Mouse (Mus musculus) lung, embryonic 15.5 days (tissue): Measurements from ENCODE around the gene Zfp281. TPM values are rescaled to one million over a fixed set of nuclear protein-coding genes. Genes with fewer than 3 reads are reported as not detected.

Experiments used
- ATAC-seq: fragments of 200-750 bp; cut with Nextera tagmentation; 2 replicates; pipeline ENCODE4 v1.8.0; 2017; ENCODE audit warnings: moderate number of reproducible peaks, borderline replicate concordance; ENCODE audit not compliant: low FRiP score, low TSS enrichment; ENCODE audit errors: extremely low read depth
- H3K27ac ChIP-seq: fragments of 300-500 bp; sonication (generic); 2 replicates; pipeline ENCODE4 v1.5.1; 2015; ENCODE audit warnings: moderate library complexity, mild to moderate bottlenecking, inconsistent platforms
- H3K27me3 ChIP-seq: fragments of 300-500 bp; sonication (generic); 2 replicates; pipeline ENCODE4 v1.6.1; 2015; ENCODE audit warnings: inconsistent platforms
- H3K36me3 ChIP-seq: fragments of 300-500 bp; sonication (generic); 2 replicates; pipeline ENCODE4 v1.6.1; 2015; ENCODE audit warnings: inconsistent platforms
- H3K4me1 ChIP-seq: fragments of 300-500 bp; sonication (generic); 2 replicates; pipeline ENCODE4 v1.6.1; 2015; ENCODE audit warnings: inconsistent platforms
- H3K4me2 ChIP-seq: fragments of 300-500 bp; sonication (generic); 2 replicates; pipeline ENCODE4 v1.6.1; 2015; ENCODE audit warnings: inconsistent platforms, mild to moderate bottlenecking, moderate library complexity
- H3K4me3 ChIP-seq: fragments of 300-500 bp; sonication (generic); 2 replicates; pipeline ENCODE4 v1.5.1; 2015; ENCODE audit warnings: mild to moderate bottlenecking, inconsistent platforms
- H3K9ac ChIP-seq: fragments of 300-500 bp; sonication (generic); 2 replicates; pipeline ENCODE4 v1.6.1; 2015; ENCODE audit warnings: inconsistent platforms
- H3K9me3 ChIP-seq: fragments of 300-500 bp; sonication (generic); 2 replicates; pipeline ENCODE4 v1.6.1; 2016; ENCODE audit warnings: inconsistent platforms
- WGBS: fragments of 180-500 bp; shearing (Covaris S2); methylation state at CpG from one replicate; pipeline ENCODE4 v1.1.7; 2015; 5-methylcytosine and 5-hydroxymethylcytosine counted together
- polyA plus RNA-seq: library from polyadenylated mRNA; unstranded; fragments of >200 nt; fragmentation: Nextera tagmentation; extraction: Ambion mirVana; gene quantifications from 2 replicates; pipeline ENCODE4 v1.2.1, GENCODE M21; 2015

Zfp281 gene
- polyA plus RNA-seq, 1 experiment from 2014 or later, result 20.6 TPM

GRCm38 (mm10) chr1:136600067-136600466 lies 24.6 kb upstream of the Zfp281 start:
- Histone ChIP-seq H3K27me3 (no peaks in the 10 kb centered on the region), H3K36me3 (no peaks in the 10 kb centered on the region), H3K9ac (no peak overlapping the region), H3K4me3 (no peak overlapping the region), H3K9me3 (no peaks in the 10 kb centered on the region), H3K4me1 (peaks cover 4% of the 10 kb centered on the region; the same call in 1 of the 2 replicates), H3K4me2 (no peak overlapping the region), H3K27ac (no peak overlapping the region)
- ATAC-seq, result no peak
- WGBS, result 55% methylated on average over 3 of the region's 3 CpGs

- no peak overlapping the region for H3K27ac ChIP-seq
- no peaks in the 10 kb centered on the region for H3K9me3 ChIP-seq
- no peaks in the 10 kb centered on the region for H3K36me3 ChIP-seq
- H3K9ac ChIP-seq, result no peak overlapping the region
- 56% methylated on average over 9 of the region's 9 CpGs for WGBS
- H3K4me3 ChIP-seq, result no peak overlapping the region
- H3K4me1 ChIP-seq, result peaks cover 4% of the 10 kb centered on the region; the same call in 1 of the 2 replicates
- no peaks in the 10 kb centered on the region for H3K27me3 ChIP-seq
- ATAC-seq, result no peak
- H3K4me2 ChIP-seq, result no peak overlapping the region
Measured at GRCm38 (mm10) chr1:136600647-136601345, 23.9 kb upstream of the Zfp281 start.

GRCm38 (mm10) chr1:136601346-136601888 lies 23.3 kb upstream of the Zfp281 start:
- no peak overlapping the region for H3K9ac ChIP-seq
- peaks cover 4% of the 10 kb centered on the region; the same call in 1 of the 2 replicates for H3K4me1 ChIP-seq
- H3K9me3 ChIP-seq, result no peaks in the 10 kb centered on the region
- no peak overlapping the region for H3K4me3 ChIP-seq
- H3K27me3 ChIP-seq, result no peaks in the 10 kb centered on the region
- no peak overlapping the region for H3K4me2 ChIP-seq
- no peak overlapping the region for H3K27ac ChIP-seq
- no peaks in the 10 kb centered on the region for H3K36me3 ChIP-seq
- 74% methylated on average over 10 of the region's 10 CpGs for WGBS
- ATAC-seq, result no peak

- 64% methylated on average over 5 of the region's 5 CpGs for WGBS
- Histone ChIP-seq H3K27me3 (no peaks in the 10 kb centered on the region), H3K9ac (no peak overlapping the region), H3K4me1 (peaks cover 4% of the 10 kb centered on the region; the same call in 1 of the 2 replicates), H3K4me3 (no peak overlapping the region), H3K36me3 (no peaks in the 10 kb centered on the region), H3K4me2 (no peak overlapping the region), H3K27ac (no peak overlapping the region), H3K9me3 (no peaks in the 10 kb centered on the region)
- ATAC-seq, result no peak
Measured at GRCm38 (mm10) chr1:136602303-136602702, 22.4 kb upstream of the Zfp281 start.

DNA sequence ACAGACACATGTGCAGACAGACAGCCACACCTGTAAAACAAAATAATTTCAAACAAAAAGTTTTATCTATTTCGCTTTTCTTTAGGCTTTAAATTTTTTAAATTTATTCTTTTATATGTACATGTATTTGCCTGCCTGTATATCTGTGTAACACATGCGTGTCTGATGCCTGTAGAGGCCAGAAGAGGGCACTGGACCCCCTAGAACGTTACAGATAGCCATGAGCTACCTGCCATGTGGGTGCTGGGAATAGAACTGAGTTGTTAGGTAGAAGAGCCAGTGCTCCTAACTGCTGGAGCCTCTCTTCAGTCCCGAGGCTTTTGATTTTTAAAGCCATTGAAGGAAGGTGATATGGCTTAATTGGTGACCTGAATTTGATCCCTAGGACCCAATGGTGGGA lies 20.5 kb upstream of the Zfp281 start:
- Histone ChIP-seq H3K27ac (no peak overlapping the region), H3K4me1 (peaks cover 4% of the 10 kb centered on the region; the same call in 1 of the 2 replicates), H3K36me3 (no peaks in the 10 kb centered on the region), H3K9me3 (no peaks in the 10 kb centered on the region), H3K4me2 (no peak overlapping the region), H3K9ac (no peak overlapping the region), H3K4me3 (no peak overlapping the region), H3K27me3 (no peaks in the 10 kb centered on the region)
- no peak for ATAC-seq
- 88% methylated on average over 4 of the region's 4 CpGs for WGBS

DNA sequence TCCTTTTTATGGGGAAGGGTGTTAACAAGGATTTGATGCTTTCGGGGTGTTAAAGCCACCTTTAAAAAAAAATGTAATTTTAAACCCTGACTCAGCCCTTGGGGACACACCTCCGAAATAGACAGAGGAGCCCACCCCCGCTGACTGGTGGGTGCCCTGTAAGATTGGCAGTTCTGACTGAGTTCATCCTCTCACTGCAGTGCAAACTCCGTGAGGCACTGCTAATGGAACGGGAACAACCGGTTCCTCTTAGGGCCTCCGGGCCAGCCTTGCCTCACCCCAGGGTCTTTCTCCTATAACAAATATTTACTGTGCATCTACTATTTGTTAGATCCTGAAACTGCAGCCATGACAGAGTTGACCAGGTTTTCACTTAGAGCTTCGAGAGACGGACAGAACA lies 18.9 kb upstream of the Zfp281 start:
- H3K36me3 ChIP-seq, result no peaks in the 10 kb centered on the region
- H3K4me3 ChIP-seq, result no peak overlapping the region
- peaks cover 4% of the 10 kb centered on the region; the same call in 1 of the 2 replicates for H3K4me1 ChIP-seq
- no peak overlapping the region for H3K9ac ChIP-seq
- H3K9me3 ChIP-seq, result no peaks in the 10 kb centered on the region
- H3K27me3 ChIP-seq, result no peaks in the 10 kb centered on the region
- H3K27ac ChIP-seq, result no peak overlapping the region
- H3K4me2 ChIP-seq, result no peak overlapping the region
- WGBS, result 59% methylated on average over 9 of the region's 9 CpGs
- no peak for ATAC-seq

DNA sequence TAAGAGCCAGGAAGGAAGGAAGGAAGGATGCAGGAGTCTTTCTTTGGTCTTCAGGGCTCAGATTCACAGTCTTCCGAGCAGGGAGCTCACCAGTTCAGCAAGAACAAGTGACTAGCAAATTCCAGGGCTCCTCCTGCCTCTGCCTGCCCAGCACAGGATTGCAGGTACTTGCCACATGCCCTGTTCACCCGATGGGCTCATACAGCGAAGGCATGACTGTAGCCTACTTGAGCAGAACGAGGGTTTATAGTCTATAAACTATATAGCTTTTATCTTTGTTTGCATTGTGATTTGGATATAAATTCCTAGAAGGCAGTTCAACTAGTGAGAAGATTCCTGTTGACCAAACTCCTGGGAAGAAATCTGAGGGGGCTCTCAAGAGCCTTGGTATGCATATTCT lies 18.4 kb upstream of the Zfp281 start:
- no peak overlapping the region for H3K9ac ChIP-seq
- WGBS, result 61% methylated on average over 4 of the region's 4 CpGs
- no peak for ATAC-seq
- H3K4me2 ChIP-seq, result no peak overlapping the region
- no peak overlapping the region for H3K27ac ChIP-seq
- H3K27me3 ChIP-seq, result no peaks in the 10 kb centered on the region
- no peak overlapping the region for H3K4me3 ChIP-seq
- no peaks in the 10 kb centered on the region for H3K9me3 ChIP-seq
- no peaks in the 10 kb centered on the region for H3K36me3 ChIP-seq
- H3K4me1 ChIP-seq, result peaks cover 4% of the 10 kb centered on the region; the same call in 1 of the 2 replicates

GRCm38 (mm10) chr1:136608339-136609261 lies 16.1 kb upstream of the Zfp281 start:
- no peaks in the 10 kb centered on the region for H3K4me1 ChIP-seq
- no peaks in the 10 kb centered on the region for H3K27me3 ChIP-seq
- H3K36me3 ChIP-seq, result no peaks in the 10 kb centered on the region
- no peak overlapping the region for H3K27ac ChIP-seq
- no peak overlapping the region for H3K4me3 ChIP-seq
- no peaks in the 10 kb centered on the region for H3K9me3 ChIP-seq
- no peak overlapping the region for H3K9ac ChIP-seq
- WGBS, result 53% methylated on average over 11 of the region's 11 CpGs
- no peak for ATAC-seq
- H3K4me2 ChIP-seq, result no peak overlapping the region

GRCm38 (mm10) chr1:136611803-136612202 lies 12.9 kb upstream of the Zfp281 start:
- H3K36me3 ChIP-seq, result no peaks in the 10 kb centered on the region
- no peaks in the 10 kb centered on the region for H3K9me3 ChIP-seq
- H3K4me1 ChIP-seq, result no peaks in the 10 kb centered on the region
- H3K27ac ChIP-seq, result no peak overlapping the region
- no peak overlapping the region for H3K4me3 ChIP-seq
- no peaks in the 10 kb centered on the region for H3K27me3 ChIP-seq
- H3K4me2 ChIP-seq, result no peak overlapping the region
- H3K9ac ChIP-seq, result no peak overlapping the region
- 75% methylated on average over 9 of the region's 9 CpGs for WGBS
- ATAC-seq, result no peak

DNA sequence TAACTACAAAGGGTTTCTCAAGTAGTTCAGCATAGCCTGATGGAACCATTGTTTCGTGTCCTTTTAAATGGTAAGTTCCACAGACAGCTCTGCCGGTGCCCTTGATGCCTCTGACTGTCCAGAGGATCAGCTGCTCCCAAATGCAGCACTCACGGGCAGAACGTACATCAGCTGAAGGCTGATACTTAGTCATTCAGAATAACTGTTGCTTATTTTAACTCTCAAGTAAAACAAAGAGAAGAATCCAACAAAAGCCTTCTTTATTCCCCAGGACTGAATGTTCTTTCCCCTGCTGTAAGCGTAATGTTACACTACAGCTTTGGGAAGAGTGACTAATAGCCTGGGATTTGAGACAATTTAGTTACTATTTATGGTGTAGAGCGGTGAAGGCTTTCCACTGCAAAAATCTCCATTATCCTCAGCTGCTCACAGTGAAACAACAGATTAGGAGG lies 11.4 kb upstream of the Zfp281 start:
- Histone ChIP-seq H3K4me3 (no peak overlapping the region), H3K9ac (no peak overlapping the region), H3K9me3 (no peaks in the 10 kb centered on the region), H3K27ac (no peak overlapping the region), H3K4me1 (0 out of 2 replicates have a peak, but pooled peaks cover 2% of the 10 kb centered on the region), H3K27me3 (no peaks in the 10 kb centered on the region), H3K36me3 (no peaks in the 10 kb centered on the region), H3K4me2 (no peak overlapping the region)
- WGBS, result 45% methylated on average over 6 of the region's 6 CpGs
- no peak for ATAC-seq

- 0 out of 2 replicates have a peak overlapping the region, but pooled peaks have one; percentile 3 for H3K27ac ChIP-seq
- WGBS, result 66% methylated on average over 11 of the region's 11 CpGs
- H3K4me2 ChIP-seq, result no peak overlapping the region
- no peaks in the 10 kb centered on the region for H3K27me3 ChIP-seq
- ATAC-seq, result no peak
- H3K9me3 ChIP-seq, result no peaks in the 10 kb centered on the region
- H3K4me3 ChIP-seq, result no peak overlapping the region
- H3K36me3 ChIP-seq, result no peaks in the 10 kb centered on the region
- H3K4me1 ChIP-seq, result 0 out of 2 replicates have a peak, but pooled peaks cover 2% of the 10 kb centered on the region
- no peak overlapping the region for H3K9ac ChIP-seq
Measured at GRCm38 (mm10) chr1:136614748-136615440, 9.8 kb upstream of the Zfp281 start.
